Mouse (Mus musculus): ENCODE results near the gene Hspa4.
"Not testable (repeated sequence)": the region's sequence is repeated elsewhere in the genome, so short reads cannot be mapped to it uniquely, and the experiment has no call there.

The Hspa4 gene

DNA sequence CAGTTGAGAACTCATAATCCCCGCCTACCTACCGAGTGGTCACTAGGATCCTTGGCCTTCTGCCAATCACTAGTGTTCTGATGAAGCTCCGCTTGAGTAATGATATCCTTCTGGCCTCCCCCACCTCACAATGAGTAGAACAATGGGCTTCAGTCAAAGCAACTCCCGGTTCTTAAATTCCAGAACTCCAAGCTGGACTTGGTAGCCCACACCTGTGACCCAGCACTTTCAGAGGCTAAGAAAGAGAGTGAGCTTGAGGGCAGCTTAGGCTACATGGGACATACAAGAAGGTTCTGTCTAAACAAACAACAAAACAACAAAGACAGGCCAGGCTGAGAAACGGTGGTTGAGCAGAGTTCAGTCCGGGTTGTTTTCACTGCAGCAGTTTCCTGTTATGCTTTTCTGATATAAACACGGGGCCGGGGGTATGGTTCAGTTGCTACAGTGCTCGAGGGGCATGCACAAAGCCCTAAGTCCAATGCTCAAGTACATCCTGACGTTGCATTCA, 7.4 kb upstream of the Hspa4 start:
- CTCF ChIA-PET: interaction anchor here (0.6 kb wide), 1 partner anchor 56 kb away, joined by 4 read pairs; no protein-coding TSS in a partner anchor

DNA sequence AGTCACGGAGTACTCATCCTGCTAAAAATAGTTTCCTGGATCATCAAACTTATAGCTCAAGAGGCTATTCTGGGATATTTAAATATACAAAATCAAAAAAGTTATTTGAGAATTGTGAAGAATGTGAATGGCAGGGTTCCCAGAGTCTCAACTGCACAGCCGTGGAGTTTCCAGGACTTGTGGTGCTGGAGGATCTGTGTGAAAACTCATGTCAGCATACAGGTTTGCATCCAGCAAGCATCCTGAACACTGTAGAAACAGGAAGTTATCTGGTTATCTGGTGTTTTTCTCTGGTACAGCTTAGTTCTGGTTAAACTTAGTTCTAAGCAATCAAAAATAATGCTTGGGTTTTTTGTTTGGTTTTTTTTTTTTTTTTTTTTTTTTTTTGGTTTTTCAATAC, 6.7 kb upstream of the Hspa4 start:
- CTCF ChIA-PET: interaction anchor here (0.6 kb wide), 1 partner anchor 11 kb away, joined by 4 read pairs; no protein-coding TSS in a partner anchor

DNA sequence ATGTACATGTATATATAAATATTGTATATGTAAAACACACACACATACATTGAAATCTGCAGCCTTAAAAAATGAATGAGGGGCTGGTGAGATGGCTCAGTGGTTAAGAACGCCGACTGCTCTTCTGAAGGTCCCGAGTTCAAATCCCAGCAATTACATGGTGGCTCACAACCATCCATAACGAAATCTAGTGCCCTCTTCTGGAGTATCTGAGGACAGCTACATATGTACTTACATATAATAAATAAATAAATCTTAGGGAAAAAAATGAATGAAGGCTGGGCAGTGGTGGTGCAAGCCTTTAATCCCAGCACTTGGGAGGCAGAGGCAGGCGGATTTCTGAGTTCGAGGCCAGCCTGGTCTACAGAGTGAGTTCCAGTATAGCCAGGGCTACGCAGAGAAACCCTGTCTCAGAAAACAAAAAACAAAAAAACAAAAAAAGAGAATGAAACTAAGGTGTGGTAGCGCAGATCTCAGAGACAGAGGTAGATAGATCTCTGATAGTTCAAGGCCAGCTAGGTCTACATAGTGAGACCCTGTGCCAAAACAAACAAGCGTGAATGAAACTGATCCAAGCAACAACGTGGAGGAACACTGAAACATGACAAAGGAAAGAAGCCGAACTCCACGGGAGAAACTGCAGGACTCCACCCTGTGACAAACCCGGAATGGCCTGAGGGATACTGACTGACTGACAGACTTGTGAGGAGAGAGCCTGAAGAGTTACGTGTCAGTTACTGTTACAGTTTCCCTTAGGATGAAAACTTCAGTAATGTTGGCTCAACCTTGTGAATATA, 4.0 kb upstream of the Hspa4 start:
- CTCF ChIA-PET: no interaction called here

DNA sequence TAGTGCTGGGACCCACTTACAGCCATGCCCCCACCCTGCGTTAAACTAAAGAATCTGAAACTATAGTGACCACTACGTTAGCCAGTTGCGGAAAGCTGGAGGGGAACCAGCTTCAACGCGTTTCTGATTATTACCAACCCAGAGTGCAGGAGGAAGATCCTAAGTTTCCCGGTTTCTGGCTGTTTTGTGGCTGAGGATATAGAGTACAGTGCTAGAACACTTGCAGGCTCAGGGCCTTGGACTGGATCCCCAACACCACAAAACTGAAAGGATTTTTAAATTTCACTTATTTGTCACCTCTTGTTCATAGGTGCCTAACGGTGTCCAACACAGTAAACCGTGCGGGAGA, 884 bp upstream of the Hspa4 start:
- CTCF ChIA-PET: interaction anchor here (0.5 to 1.9 kb wide), 2 partner anchors 13 to 19 kb away, joined by 3 to 6 read pairs; no protein-coding TSS in a partner anchor

DNA sequence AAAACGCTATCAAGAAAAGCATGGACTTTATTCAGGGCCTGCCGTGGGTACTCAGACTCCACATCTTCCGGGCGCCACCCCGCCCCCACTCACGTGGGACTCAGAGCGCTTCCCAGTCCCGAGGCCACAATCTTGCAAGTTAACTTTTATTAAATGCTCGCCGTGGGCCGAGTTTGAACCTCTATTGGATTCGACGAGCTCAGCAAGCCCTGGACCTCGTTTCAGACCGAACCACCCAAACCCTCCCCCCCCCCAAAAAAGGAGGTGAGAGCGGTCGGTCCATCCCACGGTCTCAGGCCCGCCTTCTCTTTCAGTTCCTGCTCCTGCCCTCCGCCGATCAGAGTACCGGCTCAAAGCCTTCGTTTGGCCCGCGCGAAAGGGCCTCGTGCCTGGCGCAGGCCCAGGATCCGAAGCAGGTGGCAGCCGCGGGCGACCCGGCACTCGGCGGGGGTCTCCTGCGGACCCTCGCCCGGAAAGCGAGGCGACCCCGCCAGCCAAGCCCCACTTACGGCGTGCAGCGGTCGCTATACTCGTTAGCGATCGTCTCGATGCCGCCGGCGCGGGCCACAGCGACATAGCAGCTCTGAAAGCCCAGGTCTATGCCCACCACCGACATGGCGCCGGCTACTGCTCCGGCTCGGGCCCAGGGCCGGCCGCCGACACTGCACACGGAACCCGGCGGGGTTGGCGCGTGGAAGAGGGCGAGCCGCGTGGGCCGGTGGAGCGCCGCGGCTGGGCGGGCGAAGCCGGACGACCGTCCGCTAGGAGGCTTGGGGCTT, 517 bp downstream of the Hspa4 start:
- CTCF ChIA-PET: interaction anchor here (0.9 kb wide), 1 partner anchor 54 kb away, joined by 9 read pairs; no protein-coding TSS in a partner anchor

DNA sequence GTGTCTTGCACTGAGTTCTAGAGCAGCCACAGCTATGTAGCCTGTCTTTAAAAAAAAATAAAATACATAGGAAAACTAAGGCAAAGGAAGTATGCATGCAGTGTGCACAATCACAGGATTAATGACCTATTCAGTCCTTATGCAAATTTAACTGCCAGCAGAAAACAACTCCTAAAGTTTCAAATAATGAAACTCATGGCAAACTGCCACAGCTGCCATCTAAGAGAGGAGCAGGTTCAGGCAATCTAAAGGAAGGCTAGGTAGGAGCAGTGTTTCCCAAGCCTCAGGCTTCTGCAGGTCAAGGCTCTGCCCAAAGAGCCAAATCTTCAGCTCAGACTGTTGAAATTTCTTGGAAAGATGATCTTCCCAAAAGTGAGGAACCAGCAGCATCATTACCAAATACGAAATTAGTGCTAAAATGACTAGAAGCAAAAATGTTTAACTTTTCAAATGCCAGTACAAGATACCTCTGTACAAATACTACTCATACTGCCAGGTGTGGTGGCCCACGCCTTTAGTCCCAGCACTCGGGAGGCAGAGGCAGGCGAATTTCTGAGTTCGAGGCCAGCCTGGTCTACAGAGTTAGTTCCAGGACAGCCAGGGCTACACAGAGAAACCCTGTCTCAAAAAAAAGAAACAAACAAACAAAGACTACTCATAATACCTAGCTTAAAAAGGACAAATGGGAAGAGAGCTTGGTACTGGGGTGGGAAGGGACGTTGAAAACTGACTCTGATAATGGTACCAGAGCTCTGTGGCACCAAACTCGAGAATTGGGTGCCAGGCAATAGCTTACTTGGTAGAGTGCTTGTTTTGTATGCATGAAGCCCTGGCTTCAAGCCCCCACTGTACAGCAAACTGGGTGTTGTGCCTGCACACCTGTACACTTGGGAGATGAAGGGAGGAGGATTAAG, 2.1 kb downstream of the Hspa4 start:
- CTCF ChIA-PET: interaction anchor here (0.6 kb wide), 2 partner anchors 28 to 490 kb away, joined by 3 to 19 read pairs; no protein-coding TSS in a partner anchor

DNA sequence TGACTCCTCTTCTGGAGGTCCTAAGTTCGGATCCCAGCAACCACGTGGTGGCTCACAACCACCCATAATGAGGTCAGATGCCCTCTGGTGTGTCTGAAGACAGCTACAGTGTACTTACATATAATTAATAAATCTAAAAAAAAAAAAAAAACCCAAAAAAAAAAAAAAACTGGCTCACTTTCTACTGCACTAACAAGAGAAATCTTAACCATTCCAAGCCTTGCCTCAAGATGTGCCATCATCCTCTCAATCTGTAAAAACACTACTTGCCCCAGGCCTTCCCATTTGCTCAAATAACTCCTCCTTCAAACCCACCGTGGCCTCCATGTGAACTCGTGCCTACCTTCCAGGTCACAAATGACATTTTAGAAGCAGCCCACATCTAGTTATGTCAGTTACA, 3.4 kb downstream of the Hspa4 start:
- CTCF ChIA-PET: interaction anchor here (0.6 to 0.7 kb wide), 2 partner anchors 10 to 105 kb away, joined by 4 to 5 read pairs; no protein-coding TSS in a partner anchor

DNA sequence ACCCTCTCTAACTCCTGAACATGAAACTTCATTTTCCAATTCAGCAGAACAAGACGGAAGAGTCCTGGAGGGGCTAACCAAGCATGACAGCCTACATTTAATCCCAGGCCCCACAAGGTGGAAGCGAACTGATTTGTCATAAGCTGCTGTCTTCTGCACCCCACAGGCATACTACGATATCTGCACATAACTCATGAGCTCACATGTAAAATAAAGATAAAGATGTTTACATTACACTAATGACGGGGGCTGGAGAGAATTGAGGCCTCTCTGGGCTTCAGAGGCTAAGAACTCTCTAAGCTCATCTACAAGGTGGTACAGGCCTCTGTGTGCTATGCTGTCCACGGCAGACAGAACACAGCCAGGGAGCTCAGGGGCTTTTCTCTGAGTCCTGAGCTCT, 5.8 kb downstream of the Hspa4 start:
- CTCF ChIA-PET: no interaction called here

DNA sequence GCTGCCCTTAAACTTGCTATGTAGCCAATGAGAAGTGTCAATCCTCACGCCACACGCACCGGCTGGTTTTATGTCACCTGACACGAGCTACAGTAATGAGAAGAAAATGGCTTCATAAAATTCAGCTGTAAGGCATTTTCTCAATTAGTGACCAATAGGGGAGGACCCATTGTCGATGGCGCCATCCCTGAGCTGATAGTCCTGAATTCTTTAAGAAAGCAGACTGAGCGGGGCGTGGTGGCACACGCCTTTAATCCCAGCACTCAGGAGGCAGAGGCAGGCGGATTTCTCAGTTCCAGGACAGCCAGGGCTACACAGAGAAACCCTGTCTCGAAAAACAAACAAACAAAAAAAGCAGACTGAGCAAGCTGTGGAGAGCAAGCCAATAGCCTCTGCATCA, 9.4 kb downstream of the Hspa4 start:
- CTCF ChIA-PET: no interaction called here

DNA sequence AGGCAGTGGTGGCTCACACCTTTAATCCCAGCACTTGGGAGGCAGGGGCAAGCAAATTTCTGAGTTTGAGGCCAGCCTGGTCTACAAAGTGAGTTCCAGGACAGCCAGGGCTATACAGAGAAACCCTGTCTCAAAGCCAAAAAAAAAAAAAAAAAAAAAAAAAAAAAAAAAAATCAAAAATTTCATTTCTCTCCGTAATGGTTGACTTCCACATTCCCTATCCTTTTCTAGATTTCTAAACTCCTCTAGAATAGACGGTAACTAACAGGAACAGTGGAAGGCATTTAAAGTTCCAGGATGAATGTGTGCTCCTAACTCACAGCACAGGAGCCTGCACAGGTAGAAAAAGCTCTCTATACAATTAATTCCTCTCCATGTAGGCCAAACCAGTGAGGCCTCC, 10.1 kb downstream of the Hspa4 start:
- CTCF ChIA-PET: not testable (repeated sequence)

DNA sequence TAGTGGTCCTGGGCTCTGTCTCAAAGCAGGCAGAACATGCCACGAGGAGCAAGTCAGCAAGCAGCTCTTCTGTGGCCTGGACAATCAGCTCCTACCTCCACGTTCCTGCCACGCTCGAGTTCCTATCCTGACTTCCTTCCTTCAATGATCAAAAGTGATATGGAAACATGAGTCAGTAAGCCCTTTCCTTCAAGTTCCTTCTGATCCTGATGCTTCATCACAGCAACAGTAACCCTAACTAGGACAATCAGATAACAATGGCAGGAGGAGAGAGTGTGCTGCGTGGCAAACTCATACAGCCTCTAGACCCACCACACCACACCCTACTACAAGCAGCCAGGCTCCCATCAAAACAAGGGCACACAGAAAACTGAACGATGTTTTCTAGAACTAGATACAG, 14.4 kb downstream of the Hspa4 start:
- CTCF ChIA-PET: interaction anchor here (1.0 kb wide), 1 partner anchor 32 kb away, joined by 4 read pairs; no protein-coding TSS in a partner anchor

DNA sequence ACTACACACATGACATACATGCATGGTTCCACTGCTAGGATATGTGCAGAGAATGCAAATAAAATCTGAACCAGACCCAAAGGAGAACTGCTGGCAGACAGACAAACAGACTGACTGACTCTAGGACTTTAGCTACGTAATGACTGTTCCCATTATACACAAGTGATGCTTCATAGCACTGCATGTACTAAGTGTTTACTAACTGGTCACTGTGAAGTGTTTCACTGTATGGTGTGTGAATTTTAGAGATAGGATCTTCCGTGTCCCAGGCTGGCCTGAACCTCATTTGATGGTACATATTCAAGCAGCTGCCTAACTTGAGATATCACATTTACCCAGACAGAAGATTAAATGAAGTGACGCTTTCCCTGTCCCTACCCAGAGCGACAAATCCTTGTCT, 21.8 kb downstream of the Hspa4 start:
- CTCF ChIA-PET: no interaction called here

DNA sequence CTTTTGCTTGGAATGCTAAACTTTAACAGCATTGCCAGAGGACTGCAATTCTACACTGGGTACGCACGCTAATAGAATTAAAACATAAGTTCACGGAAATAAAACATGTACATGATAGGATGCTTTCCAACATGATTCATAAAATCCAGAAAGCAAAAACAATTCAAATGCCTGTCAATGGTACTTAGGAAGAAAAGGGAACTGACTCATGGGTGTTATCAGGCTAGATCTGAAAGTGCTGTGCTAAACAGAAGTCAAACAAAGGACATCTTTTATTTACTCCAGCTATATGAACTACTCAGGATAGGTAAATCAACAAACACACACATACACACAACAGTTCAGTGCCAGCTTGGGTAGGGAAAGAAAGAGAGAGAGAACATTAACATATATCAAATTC, 24.9 kb downstream of the Hspa4 start:
- CTCF ChIA-PET: no interaction called here

DNA sequence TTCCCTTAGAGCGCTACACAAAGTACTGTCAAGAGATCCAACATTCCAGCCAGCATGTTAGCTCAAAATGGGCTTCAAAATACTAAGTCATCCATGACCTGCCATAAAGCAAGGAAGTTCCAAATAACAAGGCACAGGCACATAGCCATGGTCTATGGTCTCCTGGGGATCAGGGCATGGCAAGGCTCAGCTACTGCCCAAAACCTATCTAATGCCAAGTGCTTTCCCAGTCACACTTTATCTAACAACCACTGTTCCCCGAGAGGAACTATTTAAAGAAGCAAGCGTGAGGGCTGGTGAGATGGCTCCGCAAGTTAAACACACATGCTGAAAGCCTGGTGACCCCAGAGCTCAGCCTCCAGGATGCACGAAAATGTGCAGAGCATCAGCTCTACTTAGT, 26.9 kb downstream of the Hspa4 start:
- CTCF ChIA-PET: no interaction called here

DNA sequence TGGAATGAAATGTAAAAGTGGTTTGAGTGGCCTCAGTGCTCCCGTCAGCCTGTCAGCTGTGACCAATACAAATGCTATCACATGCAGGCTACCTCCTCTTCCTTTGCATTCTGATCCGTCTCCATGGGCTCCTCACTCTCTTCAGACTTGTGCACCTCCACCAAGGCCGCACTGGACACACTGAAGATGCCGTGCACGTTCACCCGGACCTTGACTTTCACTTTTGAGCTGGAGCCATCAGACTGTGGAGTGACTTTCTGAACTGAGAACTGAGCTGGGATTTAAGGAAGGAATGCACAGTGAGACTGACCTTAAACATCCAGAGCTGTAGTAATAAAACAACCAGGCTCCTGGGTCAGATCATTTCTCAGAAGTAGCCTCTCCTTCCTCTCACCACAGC, 30.7 kb downstream of the Hspa4 start:
- CTCF ChIA-PET: interaction anchor here (0.6 kb wide), 1 partner anchor 29 kb away, joined by 3 read pairs; no protein-coding TSS in a partner anchor

DNA sequence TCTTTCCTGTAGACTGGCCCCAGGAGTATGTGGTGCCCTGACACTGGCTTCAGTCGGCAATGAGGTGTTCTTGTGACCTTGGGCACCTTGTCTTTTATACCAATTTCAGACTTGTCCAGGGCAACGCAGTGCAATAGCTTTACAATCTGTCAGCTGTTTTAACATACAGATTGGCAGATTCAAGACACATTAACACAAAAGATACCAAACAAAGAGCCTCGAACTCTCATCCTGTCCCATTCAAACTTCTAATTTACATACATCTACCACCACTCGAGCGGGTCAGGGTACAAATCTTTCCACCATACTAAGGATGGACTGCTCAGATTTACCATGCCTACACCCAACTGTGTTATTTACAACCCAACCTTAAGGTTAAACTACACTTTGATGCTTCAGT, 39.7 kb downstream of the Hspa4 start:
- CTCF ChIA-PET: interaction anchor here (0.6 kb wide), 1 partner anchor 159 kb away, joined by 6 read pairs; no protein-coding TSS in a partner anchor

DNA sequence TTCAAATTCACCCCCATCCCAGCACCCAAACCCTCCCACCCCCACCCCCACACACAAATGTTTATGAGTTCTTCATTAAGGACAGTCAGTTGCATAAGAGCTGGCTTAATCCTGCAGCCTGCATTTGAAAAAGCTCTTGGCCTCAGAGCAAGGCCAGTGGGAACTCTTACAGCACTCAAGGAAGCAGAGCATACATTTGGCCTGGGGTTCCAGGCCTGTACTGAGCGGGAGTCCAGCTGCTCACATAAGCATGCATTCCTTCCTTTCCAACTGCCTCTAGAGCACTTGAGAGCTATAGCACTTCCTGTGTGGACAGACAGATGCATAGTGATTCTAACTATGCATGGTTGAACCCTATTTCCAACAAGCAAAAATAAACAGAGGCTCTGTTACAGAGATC, 40.2 kb downstream of the Hspa4 start:
- CTCF ChIA-PET: interaction anchor here (0.6 kb wide), 1 partner anchor 158 kb away, joined by 6 read pairs; no protein-coding TSS in a partner anchor

DNA sequence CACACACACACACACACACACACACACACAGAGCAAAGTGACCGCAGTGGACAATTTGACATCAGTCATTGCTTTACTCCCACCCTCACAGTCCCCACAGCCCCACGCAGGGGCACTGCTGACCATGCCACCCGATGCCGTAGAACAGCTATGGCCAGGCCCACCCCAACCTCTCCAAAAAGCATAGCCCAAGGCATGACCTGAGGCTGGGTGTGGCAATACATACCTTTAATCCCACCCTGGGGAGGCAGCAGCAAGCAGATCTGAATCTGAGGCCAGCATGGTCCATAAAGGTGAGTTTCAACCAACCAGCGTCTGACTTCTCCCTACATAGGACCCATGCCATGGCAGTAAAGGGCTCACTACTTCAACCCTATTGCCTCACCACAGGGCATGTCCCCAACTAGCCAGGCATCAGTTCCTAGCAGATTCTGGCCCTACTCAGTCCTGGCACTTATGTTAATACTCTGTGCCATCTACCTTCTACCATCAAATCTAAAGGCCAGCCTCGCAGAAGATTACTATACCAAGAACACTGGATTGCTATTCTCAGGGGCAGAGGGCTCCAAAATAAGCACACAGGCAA, 41.1 kb downstream of the Hspa4 start:
- CTCF ChIA-PET: no interaction called here

DNA sequence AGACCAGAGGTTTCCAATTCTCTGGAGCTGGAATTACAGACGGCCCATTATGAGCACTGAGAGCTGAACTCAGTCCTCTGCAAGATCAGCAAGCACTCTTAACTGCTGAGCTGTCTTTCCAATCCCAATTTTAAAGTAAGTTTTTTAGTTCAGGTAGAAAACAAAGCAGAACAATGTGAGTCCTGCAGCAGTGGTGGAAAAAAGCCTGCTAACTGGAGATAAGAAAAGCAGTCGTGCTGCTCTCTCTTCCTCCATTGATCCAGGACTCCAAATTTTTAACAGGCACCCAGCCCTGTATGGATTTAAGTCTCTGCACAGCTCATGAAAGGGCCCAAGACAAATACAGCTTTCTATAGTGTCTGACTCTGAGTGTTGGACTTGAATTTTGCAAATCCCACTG, 43.3 kb downstream of the Hspa4 start:
- CTCF ChIA-PET: interaction anchor here (0.5 kb wide), 1 partner anchor 9 kb away, joined by 5 read pairs; no protein-coding TSS in a partner anchor

DNA sequence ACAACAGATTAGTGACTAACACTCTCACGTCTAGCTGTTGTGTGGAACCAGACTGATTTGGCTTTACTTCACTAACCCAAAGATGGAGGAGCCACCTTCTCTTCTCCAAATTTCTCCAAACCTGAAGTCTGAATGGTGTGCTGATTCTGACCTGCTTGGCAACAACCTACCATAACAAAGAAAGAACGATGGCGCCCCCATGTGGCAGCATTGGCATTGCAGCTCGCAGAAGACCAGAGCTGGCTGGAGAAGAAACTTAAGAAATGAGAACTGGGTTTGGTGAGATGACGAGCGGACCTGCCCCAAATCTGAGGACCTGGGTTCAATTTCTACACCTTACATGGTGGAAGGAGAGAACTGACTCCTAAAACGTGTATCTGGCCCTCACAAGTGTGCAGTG, 45.3 kb downstream of the Hspa4 start:
- CTCF ChIA-PET: interaction anchor here (0.6 to 1.0 kb wide), 4 partner anchors 30 to 1684 kb away, joined by 3 to 6 read pairs (median 4); no protein-coding TSS in a partner anchor

DNA sequence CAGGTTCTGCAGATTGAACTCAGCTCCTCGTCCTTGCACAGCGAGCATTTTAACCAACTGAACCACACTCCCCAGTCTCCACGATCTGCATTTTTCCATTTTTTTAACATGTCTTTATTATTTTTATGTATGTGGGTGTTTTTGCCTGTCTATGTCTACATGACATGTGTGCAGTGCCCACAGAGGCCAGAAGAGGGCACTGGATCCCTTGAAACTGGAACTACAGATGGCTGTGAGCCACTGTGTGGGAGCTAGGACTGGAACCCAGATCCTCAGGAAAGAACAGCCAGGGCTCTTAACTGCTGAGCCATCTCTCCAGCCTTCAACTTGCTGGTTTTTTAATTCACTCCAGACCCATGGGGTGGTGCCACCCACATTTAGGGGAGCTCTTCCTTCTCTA, 45.8 kb downstream of the Hspa4 start:
- CTCF ChIA-PET: interaction anchor here (0.6 to 1.0 kb wide), 3 partner anchors 31 to 1684 kb away, joined by 3 to 6 read pairs (median 4); no protein-coding TSS in a partner anchor
